Comparison of ENCODE assay signal across 9 mouse cellular contexts in the genomic region with DNA sequence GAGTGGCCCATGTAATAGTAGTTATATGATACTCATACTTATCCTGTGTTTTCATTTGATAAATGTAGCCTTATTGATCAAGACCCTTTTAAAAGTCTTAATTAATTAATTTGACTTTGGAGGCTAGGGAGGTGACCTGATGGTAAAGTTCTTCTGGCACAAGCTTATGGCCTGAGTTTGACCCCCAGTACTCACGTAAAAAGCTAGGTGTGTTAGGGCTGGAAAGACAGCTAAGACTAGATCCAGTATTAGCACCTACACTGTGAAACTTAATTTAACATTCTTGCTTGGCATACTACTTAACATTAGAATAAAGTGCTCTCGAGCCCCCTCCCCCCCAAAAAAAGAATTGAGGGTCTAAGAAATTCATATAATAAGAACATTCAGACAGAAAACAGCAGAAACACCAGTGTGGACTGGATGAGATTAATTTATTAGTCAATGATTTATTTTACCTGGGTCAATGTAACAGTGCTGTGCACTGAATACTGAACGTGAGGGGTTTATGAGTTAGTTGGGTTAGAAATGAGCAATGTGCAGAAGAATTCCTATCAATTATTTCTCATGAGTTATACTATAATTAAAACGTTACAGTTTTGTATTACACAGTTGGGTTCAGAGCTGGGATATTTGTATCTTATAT. TPM values are rescaled to one million over a fixed set of nuclear protein-coding genes. Genes with fewer than 3 reads are reported as not detected.
DNase-seq lines count a peak whose midpoint lies in the region; ATAC-seq and TF ChIP-seq lines count a peak whose summit lies in the region.
"Had no signal": no experiment of that assay in that cellular context is flagged by ENCODE, and none has a peak within 500 bp of the region (broad histone marks: within the 10 kb centered on the region; RNA-seq: fewer than 3 reads in every experiment).

No protein-coding gene starts in this region.

- 56% methylated on average over 4 of the region's 4 CpGs for WGBS in heart, embryonic 14.5 days
- 50% methylated on average over 4 of the region's 4 CpGs for WGBS in embryonic facial prominence, embryonic 14.5 days
- 43% methylated on average over 4 of the region's 4 CpGs for WGBS in intestine, embryonic 15.5 days
- 51% methylated on average over 4 of the region's 4 CpGs for WGBS in midbrain, postnatal 0 days

- no peak for DNase-seq in heart, adult 8-10 months (ENCODE audit: low spot score)
- no peak for DNase-seq in embryonic facial prominence, embryonic 14.5 days (ENCODE audit: low spot score)
- DNase-seq in midbrain, postnatal 0 days (ENCODE audit: low spot score): no peak
- no peak for DNase-seq in ovary, postnatal 10 days (ENCODE audit: low spot score)
- DNase-seq in c-Kit-positive CD71-positive TER-119-positive erythroid progenitor cells, embryonic 14.5 days (ENCODE audit: low spot score): no peak
- DNase-seq in thymus, adult 18-20 months: no peak

- no peak for ATAC-seq in heart, embryonic 14.5 days (ENCODE audit: insufficient number of reproducible peaks, insufficient read depth, low FRiP score, low read depth)
- peak; percentile 7; the same call in 1 of the 2 replicates for ATAC-seq in embryonic facial prominence, embryonic 14.5 days (ENCODE audit: low read depth)
- ATAC-seq in intestine, embryonic 15.5 days: peak; percentile 22
- no peak for ATAC-seq in midbrain, postnatal 0 days (ENCODE audit: low FRiP score)

- no peak for TF ChIP-seq CTCF in midbrain, postnatal 0 days (IDR thresholded peaks at IDR 0.05)

- no peak overlapping the region for H3K9ac ChIP-seq in heart, embryonic 14.5 days (ENCODE audit: low read length)
- H3K9ac ChIP-seq in embryonic facial prominence, embryonic 14.5 days (ENCODE audit: low read depth, low read length): no peak overlapping the region
- H3K9ac ChIP-seq in intestine, embryonic 15.5 days: no peak overlapping the region
- no peak overlapping the region for H3K9ac ChIP-seq in midbrain, postnatal 0 days (replicated peaks; ENCODE audit: low read length, poor library complexity, severe bottlenecking)

- H3K27me3 ChIP-seq in heart, embryonic 14.5 days (ENCODE audit: control insufficient read depth, insufficient read depth, low read length): no peaks in the 10 kb centered on the region
- H3K27me3 ChIP-seq in embryonic facial prominence, embryonic 14.5 days (replicated peaks; ENCODE audit: control insufficient read depth, insufficient read depth, low read length): no peaks in the 10 kb centered on the region
- no peaks in the 10 kb centered on the region for H3K27me3 ChIP-seq in intestine, embryonic 15.5 days (replicated peaks)
- no peaks in the 10 kb centered on the region for H3K27me3 ChIP-seq in midbrain, postnatal 0 days (ENCODE audit: insufficient read depth, low read length)

- H3K9me3 ChIP-seq in heart, embryonic 14.5 days (ENCODE audit: control insufficient read depth, low read length): no peaks in the 10 kb centered on the region
- H3K9me3 ChIP-seq in embryonic facial prominence, embryonic 14.5 days (ENCODE audit: control insufficient read depth, low read length): no peaks in the 10 kb centered on the region
- no peaks in the 10 kb centered on the region for H3K9me3 ChIP-seq in intestine, embryonic 15.5 days
- H3K9me3 ChIP-seq in midbrain, postnatal 0 days (ENCODE audit: low read length): no peaks in the 10 kb centered on the region

- H3K36me3 ChIP-seq in heart, embryonic 14.5 days (ENCODE audit: control insufficient read depth, insufficient read depth, low read length): peaks cover 25% of the 10 kb centered on the region
- H3K36me3 ChIP-seq in embryonic facial prominence, embryonic 14.5 days (ENCODE audit: control insufficient read depth, insufficient read depth, low read length): peaks cover 15% of the 10 kb centered on the region
- H3K36me3 ChIP-seq in intestine, embryonic 15.5 days: peaks cover 2% of the 10 kb centered on the region; the same call in 1 of the 2 replicates
- H3K36me3 ChIP-seq in midbrain, postnatal 0 days (ENCODE audit: insufficient read depth, low read length): 0 out of 2 replicates have a peak, but pooled peaks cover 2% of the 10 kb centered on the region

- no peak overlapping the region; a peak in 1 of 4 replicates for H3K4me3 ChIP-seq in heart, embryonic 14.5 days (ENCODE audit: control insufficient read depth in 1 of 2, insufficient read depth in 1 of 2, low read depth in 1 of 2, low read length in 2 of 2)
- peak overlapping the region; percentile 95 for H3K4me3 ChIP-seq in embryonic facial prominence, embryonic 14.5 days (ENCODE audit: low read depth, low read length)
- no peak overlapping the region for H3K4me3 ChIP-seq in intestine, embryonic 15.5 days (replicated peaks)
- no peak overlapping the region for H3K4me3 ChIP-seq in midbrain, postnatal 0 days (ENCODE audit: low read depth, low read length)

- peak overlapping the region; percentile 80 for H3K4me2 ChIP-seq in heart, embryonic 14.5 days (ENCODE audit: low read length)
- peak overlapping the region; percentile 68 for H3K4me2 ChIP-seq in embryonic facial prominence, embryonic 14.5 days (ENCODE audit: low read depth, low read length)
- H3K4me2 ChIP-seq in intestine, embryonic 15.5 days (replicated peaks): no peak overlapping the region; the same call in 1 of the 2 replicates
- H3K4me2 ChIP-seq in midbrain, postnatal 0 days (ENCODE audit: low read depth, low read length, poor library complexity, severe bottlenecking): peak overlapping the region; percentile 58

- H3K27ac ChIP-seq in heart, embryonic 14.5 days (replicated peaks in 1 of 2; ENCODE audit: control insufficient read depth in 1 of 2, insufficient read depth in 1 of 2, low read depth in 2 of 2, low read length in 2 of 2): no peak overlapping the region
- no peak overlapping the region for H3K27ac ChIP-seq in embryonic facial prominence, embryonic 14.5 days (replicated peaks; ENCODE audit: low read depth, low read length)
- H3K27ac ChIP-seq in intestine, embryonic 15.5 days: no peak overlapping the region
- no peak overlapping the region for H3K27ac ChIP-seq in midbrain, postnatal 0 days (ENCODE audit: low read depth, low read length)

- H3K4me1 ChIP-seq in heart, embryonic 14.5 days (ENCODE audit: control insufficient read depth in 2 of 2, insufficient read depth in 2 of 2, low read length in 2 of 2): peaks cover 2 to 10% of the 10 kb centered on the region in 2 experiments; a peak in 3 of 4 replicates
- 0 out of 2 replicates have a peak, but pooled peaks cover 5% of the 10 kb centered on the region for H3K4me1 ChIP-seq in embryonic facial prominence, embryonic 14.5 days (ENCODE audit: control insufficient read depth, insufficient read depth, low read length)
- no peaks in the 10 kb centered on the region; the same call in 1 of the 2 replicates for H3K4me1 ChIP-seq in intestine, embryonic 15.5 days (replicated peaks)
- 0 out of 2 replicates have a peak, but pooled peaks cover 3% of the 10 kb centered on the region for H3K4me1 ChIP-seq in midbrain, postnatal 0 days (ENCODE audit: insufficient read depth, low read length)

RNA-seq across cellular contexts. Expression of a gene that starts 2.7 kb away (rescaled TPM):
- not detected in 2 replicates for polyA plus RNA-seq in heart, embryonic 14.5 days (2014; fragmentation: Nextera tagmentation; extraction: Ambion mirVana)
- total RNA-seq in heart, adult 8-10 months (2022): not detected
- not detected in 2 replicates for polyA plus RNA-seq in embryonic facial prominence, embryonic 14.5 days (2014; fragmentation: Nextera tagmentation; extraction: Ambion mirVana)
- polyA plus RNA-seq in intestine, embryonic 15.5 days (2015; fragmentation: Nextera tagmentation; extraction: Ambion mirVana): not detected in 2 replicates
- not detected in 2 replicates for total RNA-seq in midbrain, postnatal 0 days (2014; rRNA removed)
- not detected in 2 replicates for polyA plus RNA-seq in midbrain, postnatal 0 days (2015; fragmentation: Nextera tagmentation; extraction: Ambion mirVana)
- polyA plus RNA-seq: cortical plate, adult 2 months had no signal

RNA-seq across cellular contexts. Expression of a gene that starts 8.7 kb away (rescaled TPM):
- 65.5 and 72.0 TPM in 2 replicates for polyA plus RNA-seq in heart, embryonic 14.5 days (2014; fragmentation: Nextera tagmentation; extraction: Ambion mirVana)
- total RNA-seq in heart, adult 8-10 months (2022): 10 to 100 TPM; 85.9 to 93.7 (median 90.6) TPM
- 65.2 and 65.8 TPM in 2 replicates for polyA plus RNA-seq in embryonic facial prominence, embryonic 14.5 days (2014; fragmentation: Nextera tagmentation; extraction: Ambion mirVana)
- 57.2 and 60.0 TPM in 2 replicates for polyA plus RNA-seq in intestine, embryonic 15.5 days (2015; fragmentation: Nextera tagmentation; extraction: Ambion mirVana)
- 76.6 and 103 TPM in 2 replicates for total RNA-seq in midbrain, postnatal 0 days (2014; rRNA removed)
- 84.3 and 89.1 TPM in 2 replicates for polyA plus RNA-seq in midbrain, postnatal 0 days (2015; fragmentation: Nextera tagmentation; extraction: Ambion mirVana)

RNA-seq across cellular contexts. Expression of a gene that starts 51.9 kb away (rescaled TPM):
- polyA plus RNA-seq in heart, embryonic 14.5 days (2014; fragmentation: Nextera tagmentation; extraction: Ambion mirVana): 9.2 and 10.0 TPM in 2 replicates
- total RNA-seq in heart, adult 8-10 months (2022): 1 to 10 TPM; 3.8 to 7.9 (median 4.7) TPM
- 11.4 TPM in 2 replicates for polyA plus RNA-seq in embryonic facial prominence, embryonic 14.5 days (2014; fragmentation: Nextera tagmentation; extraction: Ambion mirVana)
- polyA plus RNA-seq in intestine, embryonic 15.5 days (2015; fragmentation: Nextera tagmentation; extraction: Ambion mirVana): 9.3 and 10.8 TPM in 2 replicates
- total RNA-seq in midbrain, postnatal 0 days (2014; rRNA removed): 14.5 and 17.0 TPM in 2 replicates
- 18.3 and 19.3 TPM in 2 replicates for polyA plus RNA-seq in midbrain, postnatal 0 days (2015; fragmentation: Nextera tagmentation; extraction: Ambion mirVana)

RNA-seq across cellular contexts. Expression of a gene that starts 52.5 kb away (rescaled TPM):
- polyA plus RNA-seq in heart, embryonic 14.5 days (2014; fragmentation: Nextera tagmentation; extraction: Ambion mirVana): 9.9 and 12.0 TPM in 2 replicates
- 1 to 10 TPM; 8.1 to 9.9 (median 8.7) TPM for total RNA-seq in heart, adult 8-10 months (2022)
- polyA plus RNA-seq in embryonic facial prominence, embryonic 14.5 days (2014; fragmentation: Nextera tagmentation; extraction: Ambion mirVana): 12.9 and 13.0 TPM in 2 replicates
- polyA plus RNA-seq in intestine, embryonic 15.5 days (2015; fragmentation: Nextera tagmentation; extraction: Ambion mirVana): 15.5 and 20.2 TPM in 2 replicates
- 21.0 and 24.1 TPM in 2 replicates for total RNA-seq in midbrain, postnatal 0 days (2014; rRNA removed)
- 19.2 and 21.2 TPM in 2 replicates for polyA plus RNA-seq in midbrain, postnatal 0 days (2015; fragmentation: Nextera tagmentation; extraction: Ambion mirVana)

Comparison
In these comparisons a context has a peak if more than half of its experiments do, and no peak if none do; other contexts are left out.
1. ATAC-seq: peak in embryonic facial prominence, embryonic 14.5 days (single experiment) and intestine, embryonic 15.5 days (single experiment); none in heart, embryonic 14.5 days (single experiment) and midbrain, postnatal 0 days (single experiment).